Mouse (Mus musculus) kidney, adult 2 months (tissue): ENCODE measurements around the gene Pdlim3.

Experiments
- CTCF ChIP-seq: fragments of 200-500 bp; conservative IDR thresholded peaks from 2 replicates; pipeline ENCODE4 v1.5.1; 2011; ENCODE audit warnings: low read depth, mild to moderate bottlenecking, control low read depth, low read length, moderate library complexity, mixed read lengths; ENCODE audit not compliant: insufficient read depth, insufficient read length
- POLR2A ChIP-seq: fragments of 200-500 bp; IDR thresholded peaks from one replicate; pipeline ENCODE4 v1.6.1; 2011; ENCODE audit warnings: low read depth, low read length, control low read depth

- TF ChIP-seq POLR2A, result no peak
- TF ChIP-seq CTCF, result no peak
Observed at GRCm38 (mm10) chr8:45936986-45937385, 51.7 kb downstream of the Pdlim3 start.
